In genomic region chr1:171322012-171322411, GRCm38 (mm10) we compare ENCODE assay signal across 8 mouse cellular contexts. TPM values are rescaled to one million over a fixed set of nuclear protein-coding genes. Genes with fewer than 3 reads are reported as not detected.
A peak's percentile ranks its signal among the peaks of the same experiment; 100 is the strongest.
DNase-seq lines count a peak whose midpoint lies in the region; ATAC-seq and TF ChIP-seq lines count a peak whose summit lies in the region.

No protein-coding gene starts in this region.

- 0 out of 2 replicates have a peak, but pooled peaks have one; percentile 13 for TF ChIP-seq CTCF in kidney, adult 2 months (conservative IDR thresholded peaks at IDR 0.05; ENCODE audit: insufficient read depth, insufficient read length, low read depth, low read length)

- no peaks in the 10 kb centered on the region for H3K9me3 ChIP-seq in heart, embryonic 12.5 days (replicated peaks)
- H3K9me3 ChIP-seq in ES-E14 (ENCODE audit: control insufficient read depth, insufficient read depth, low read depth, low read length), result no peaks in the 10 kb centered on the region
- no peaks in the 10 kb centered on the region for H3K9me3 ChIP-seq in liver, embryonic 15.5 days (replicated peaks)

- TF ChIP-seq POLR2A in kidney, adult 2 months (IDR thresholded peaks at IDR 0.05; ENCODE audit: low read depth, low read length), result no peak

- in situ Hi-C loops in ES-E14 (cut with MboI; ENCODE audit: low sequenced_read_pairs in 2 of 2, unreplicated experiment in 2 of 2), result no loop called here

- H3K36me3 ChIP-seq in heart, embryonic 12.5 days, result peaks cover 11% of the 10 kb centered on the region; the same call in 1 of the 2 replicates
- H3K36me3 ChIP-seq in ES-E14 (ENCODE audit: control insufficient read depth, insufficient read depth, low read length, poor library complexity, severe bottlenecking), result no peaks in the 10 kb centered on the region; the same call in 1 of the 2 replicates
- no peaks in the 10 kb centered on the region for H3K36me3 ChIP-seq in kidney, adult 2 months (ENCODE audit: control insufficient read depth, insufficient read depth, low read length)
- H3K36me3 ChIP-seq in liver, embryonic 15.5 days (replicated peaks), result peaks cover 6% of the 10 kb centered on the region; the same call in 1 of the 2 replicates

- WGBS in heart, embryonic 12.5 days, result 64% methylated on average over 1 of the region's 1 CpGs
- WGBS in kidney, adult 2 months, result 80% methylated on average over 1 of the region's 1 CpGs
- WGBS in liver, embryonic 15.5 days (ENCODE audit: insufficient replicate concordance), result 37% methylated on average over 1 of the region's 1 CpGs

- no peaks in the 10 kb centered on the region for H3K27me3 ChIP-seq in heart, embryonic 12.5 days (replicated peaks)
- H3K27me3 ChIP-seq in kidney, adult 2 months (replicated peaks; ENCODE audit: control insufficient read depth, insufficient read depth, low read length), result no peaks in the 10 kb centered on the region
- H3K27me3 ChIP-seq in liver, embryonic 15.5 days, result peaks cover 8% of the 10 kb centered on the region

- no peak overlapping the region for H3K27ac ChIP-seq in heart, embryonic 12.5 days (ENCODE audit: poor library complexity, severe bottlenecking)
- H3K27ac ChIP-seq in ES-E14 (ENCODE audit: insufficient read depth, low read depth, low read length, poor library complexity, severe bottlenecking), result no peak overlapping the region; the same call in 1 of the 2 replicates
- H3K27ac ChIP-seq in kidney, adult 2 months (ENCODE audit: insufficient read depth, low read depth, low read length), result peak overlapping the region; percentile 79
- peak overlapping the region; percentile 0; the same call in 1 of the 2 replicates for H3K27ac ChIP-seq in liver, embryonic 15.5 days (replicated peaks)

- H3K4me2 ChIP-seq in heart, embryonic 12.5 days, result no peak overlapping the region
- no peak overlapping the region for H3K4me2 ChIP-seq in liver, embryonic 15.5 days

- 0 out of 2 replicates have a peak overlapping the region, but pooled peaks have one; percentile 4 for H3K9ac ChIP-seq in heart, embryonic 12.5 days
- H3K9ac ChIP-seq in ES-E14 (ENCODE audit: insufficient read depth, low read depth, low read length, poor library complexity, severe bottlenecking), result 0 out of 2 replicates have a peak overlapping the region, but pooled peaks have one; percentile 3
- no peak overlapping the region for H3K9ac ChIP-seq in liver, embryonic 15.5 days

- H3K4me3 ChIP-seq in heart, embryonic 12.5 days, result no peak overlapping the region
- H3K4me3 ChIP-seq in ES-E14 (ENCODE audit: insufficient read depth in 1 of 2, low read depth in 1 of 2, low read length in 2 of 2, poor library complexity in 1 of 2, severe bottlenecking in 1 of 2), result no peak overlapping the region
- H3K4me3 ChIP-seq in kidney, adult 2 months (ENCODE audit: insufficient read depth, low read depth, low read length), result no peak overlapping the region
- H3K4me3 ChIP-seq in liver, embryonic 15.5 days (replicated peaks), result no peak overlapping the region

- DNase-seq in heart, adult 18-20 months, result no peak
- no peak for DNase-seq in ES-E14 (ENCODE audit: low read depth, low spot score)
- DNase-seq in kidney, adult 2 months, result peak; percentile 70
- DNase-seq in right cerebral cortex, postnatal 10 days (ENCODE audit: low spot score in 2 of 2), result no peak
- no peak for DNase-seq in frontal cortex, postnatal 36 days (ENCODE audit: low spot score in 2 of 2)

- ATAC-seq in heart, embryonic 12.5 days (ENCODE audit: insufficient number of reproducible peaks, low FRiP score), result no peak
- 0 out of 2 replicates have a peak, but pooled peaks have one; percentile 25 for ATAC-seq in liver, embryonic 15.5 days (ENCODE audit: insufficient read depth)
- no peak for ATAC-seq in inflammation-experienced regulatory T-cells, adult 6 months

- H3K4me1 ChIP-seq in heart, embryonic 12.5 days (replicated peaks), result peaks cover 7% of the 10 kb centered on the region; the same call in 1 of the 2 replicates
- peaks cover 5 to 10% of the 10 kb centered on the region in 2 experiments; a peak in 1 of 4 replicates for H3K4me1 ChIP-seq in ES-E14 (ENCODE audit: control insufficient read depth in 2 of 2, insufficient read depth in 2 of 2, low read length in 2 of 2, poor library complexity in 1 of 2)
- H3K4me1 ChIP-seq in kidney, adult 2 months (ENCODE audit: control insufficient read depth, insufficient read depth, low read length), result peaks cover 2% of the 10 kb centered on the region; the same call in 1 of the 2 replicates
- peaks cover 22% of the 10 kb centered on the region for H3K4me1 ChIP-seq in liver, embryonic 15.5 days (replicated peaks)

TF ChIP-seq in ES-E14, 5 proteins besides CTCF, POLR2A, EP300 and RAD21:
- no peak for TF ChIP-seq MAFK (IDR thresholded peaks at IDR 0.05; ENCODE audit: insufficient read depth, low read depth, low read length)
- no peak for TF ChIP-seq ZNF384 (IDR thresholded peaks at IDR 0.05; ENCODE audit: low read depth, low read length)
- no peak for TF ChIP-seq HCFC1 (IDR thresholded peaks at IDR 0.05; ENCODE audit: borderline replicate concordance, insufficient read depth, low read length)
- no peak for TF ChIP-seq CHD2 (IDR thresholded peaks at IDR 0.05; ENCODE audit: low read depth, low read length)
- TF ChIP-seq ZC3H11A (IDR thresholded peaks at IDR 0.05; ENCODE audit: borderline replicate concordance, low read depth, low read length), result no peak

RNA-seq across cellular contexts. Expression of gene Dedd, which starts 6.9 kb away (rescaled TPM):
- 38.6 and 43.3 TPM in 2 replicates for polyA plus RNA-seq in heart, embryonic 12.5 days (2016; fragmentation: Nextera tagmentation; extraction: Ambion mirVana)
- 10 to 100 TPM; 21.8 to 23.5 TPM for total RNA-seq in heart, adult 18-20 months (2021)
- 23.9 and 25.7 TPM in 2 replicates for total RNA-seq in ES-E14 (2012; rRNA removed)
- 46.7 and 48.6 TPM in 2 replicates for polyA plus RNA-seq in kidney, adult 2 months (2012; rRNA removed)
- 18.6 and 20.1 TPM in 2 replicates for polyA plus RNA-seq in liver, embryonic 15.5 days (2015; fragmentation: Nextera tagmentation; extraction: Ambion mirVana)
- 10 to 100 TPM; 35.5 to 41.7 (median 39.7) TPM for polyA plus RNA-seq in inflammation-experienced regulatory T-cells, adult 6 months (2017; shearing (Covaris generic))

RNA-seq across cellular contexts. Expression of gene Nit1, which starts 23.4 kb away (rescaled TPM):
- 31.9 and 33.9 TPM in 2 replicates for polyA plus RNA-seq in heart, embryonic 12.5 days (2016; fragmentation: Nextera tagmentation; extraction: Ambion mirVana)
- total RNA-seq in heart, adult 18-20 months (2021), result 10 to 100 TPM; 26.4 to 28.8 TPM
- 18.1 and 24.4 TPM in 2 replicates for total RNA-seq in ES-E14 (2012; rRNA removed)
- 207 and 209 TPM in 2 replicates for polyA plus RNA-seq in kidney, adult 2 months (2012; rRNA removed)
- 33.1 and 39.1 TPM in 2 replicates for polyA plus RNA-seq in liver, embryonic 15.5 days (2015; fragmentation: Nextera tagmentation; extraction: Ambion mirVana)
- 10 to 100 TPM; 24.6 to 32.9 (median 30.1) TPM for polyA plus RNA-seq in inflammation-experienced regulatory T-cells, adult 6 months (2017; shearing (Covaris generic))

RNA-seq across cellular contexts. Expression of gene Pfdn2, which starts 23.5 kb away (rescaled TPM):
- 96.8 and 111 TPM in 2 replicates for polyA plus RNA-seq in heart, embryonic 12.5 days (2016; fragmentation: Nextera tagmentation; extraction: Ambion mirVana)
- total RNA-seq in heart, adult 18-20 months (2021), result 10 to 100 TPM; 84.8 to 94.3 TPM
- total RNA-seq in ES-E14 (2012; rRNA removed), result 41.1 and 41.6 TPM in 2 replicates
- 17.1 and 37.0 TPM in 2 replicates for polyA plus RNA-seq in kidney, adult 2 months (2012; rRNA removed)
- polyA plus RNA-seq in liver, embryonic 15.5 days (2015; fragmentation: Nextera tagmentation; extraction: Ambion mirVana), result 32.8 and 37.5 TPM in 2 replicates
- 10 to 100 TPM; 48.9 to 70.1 (median 58.1) TPM for polyA plus RNA-seq in inflammation-experienced regulatory T-cells, adult 6 months (2017; shearing (Covaris generic))

RNA-seq across cellular contexts. Expression of gene Ufc1, which starts 27.2 kb away (rescaled TPM):
- polyA plus RNA-seq in heart, embryonic 12.5 days (2016; fragmentation: Nextera tagmentation; extraction: Ambion mirVana), result 84.1 and 86.2 TPM in 2 replicates
- 10 to 100 TPM; 90.4 to 91.6 TPM for total RNA-seq in heart, adult 18-20 months (2021)
- 59.1 and 78.8 TPM in 2 replicates for total RNA-seq in ES-E14 (2012; rRNA removed)
- 43.1 and 59.5 TPM in 2 replicates for polyA plus RNA-seq in kidney, adult 2 months (2012; rRNA removed)
- polyA plus RNA-seq in liver, embryonic 15.5 days (2015; fragmentation: Nextera tagmentation; extraction: Ambion mirVana), result 40.6 and 41.4 TPM in 2 replicates
- 100 to 1,000 TPM in 1 of 3 experiments, 10 to 100 TPM in 2; 74.6 to 118 (median 92.5) TPM for polyA plus RNA-seq in inflammation-experienced regulatory T-cells, adult 6 months (2017; shearing (Covaris generic))

RNA-seq across cellular contexts. Expression of gene Usp21, which starts 34.2 kb away (rescaled TPM):
- polyA plus RNA-seq in heart, embryonic 12.5 days (2016; fragmentation: Nextera tagmentation; extraction: Ambion mirVana), result 55.1 and 55.7 TPM in 2 replicates
- 10 to 100 TPM; 17.7 to 20.9 TPM for total RNA-seq in heart, adult 18-20 months (2021)
- 23.1 and 30.7 TPM in 2 replicates for total RNA-seq in ES-E14 (2012; rRNA removed)
- 47.8 and 53.4 TPM in 2 replicates for polyA plus RNA-seq in kidney, adult 2 months (2012; rRNA removed)
- 24.9 and 28.5 TPM in 2 replicates for polyA plus RNA-seq in liver, embryonic 15.5 days (2015; fragmentation: Nextera tagmentation; extraction: Ambion mirVana)
- 10 to 100 TPM; 11.0 to 25.3 (median 15.4) TPM for polyA plus RNA-seq in inflammation-experienced regulatory T-cells, adult 6 months (2017; shearing (Covaris generic))

Comparison
In these comparisons a context has a peak if more than half of its experiments do, and no peak if none do; other contexts are left out.
1. H3K27ac ChIP-seq: peak in kidney, adult 2 months (single experiment) and liver, embryonic 15.5 days (single experiment); none in heart, embryonic 12.5 days (single experiment) and ES-E14 (single experiment).